Mouse (Mus musculus) frontal cortex, adult (tissue): ENCODE measurements around the gene Casp8ap2.

Experiments
- ATAC-seq: cut with Nextera tagmentation; 2 replicates; pipeline ENCODE4 v1.9.2; 2017; ENCODE audit warnings: mild to moderate bottlenecking, moderate library complexity, mixed read lengths; ENCODE audit not compliant: low TSS enrichment

The Casp8ap2 gene

DNA sequence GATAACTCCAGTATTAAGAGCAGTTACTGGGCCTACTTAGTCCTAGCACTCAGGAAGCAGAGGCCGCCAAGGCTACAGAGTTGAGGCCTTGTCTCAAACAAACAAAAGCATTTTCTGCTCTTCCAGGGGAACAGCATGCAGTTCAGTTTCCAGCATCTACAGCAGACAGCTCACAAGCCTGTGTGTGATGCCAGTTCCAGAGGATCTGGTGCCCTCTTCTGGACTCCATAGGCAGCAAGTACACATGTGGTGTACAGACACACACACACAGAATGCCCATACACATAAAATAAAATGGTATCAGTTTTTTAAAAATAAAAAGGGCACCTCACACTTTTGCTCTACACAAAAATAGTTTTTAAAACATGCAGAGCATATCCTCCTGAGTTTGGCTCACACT is 53.0 kb downstream of the Casp8ap2 start:
- no peak for ATAC-seq

DNA sequence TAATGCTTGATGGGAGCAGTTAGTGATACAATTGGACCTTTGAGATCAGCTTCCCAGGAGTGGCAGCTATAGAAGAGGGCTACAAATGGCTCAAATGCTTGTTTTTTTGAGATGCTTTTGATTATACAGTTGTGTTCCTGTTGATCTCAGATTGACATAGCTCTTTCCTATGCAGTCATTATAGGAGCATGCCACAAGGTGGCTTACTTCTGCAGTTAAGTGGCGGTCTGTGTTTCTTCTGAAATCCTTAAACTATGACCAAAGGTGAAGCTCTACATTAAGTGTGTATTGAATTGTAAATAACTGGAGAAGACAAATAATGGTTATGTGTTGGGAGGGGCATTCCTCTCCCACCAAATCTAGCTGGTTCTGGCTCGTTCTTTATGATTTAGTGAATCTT is 54.6 kb downstream of the Casp8ap2 start:
- no peak for ATAC-seq

DNA sequence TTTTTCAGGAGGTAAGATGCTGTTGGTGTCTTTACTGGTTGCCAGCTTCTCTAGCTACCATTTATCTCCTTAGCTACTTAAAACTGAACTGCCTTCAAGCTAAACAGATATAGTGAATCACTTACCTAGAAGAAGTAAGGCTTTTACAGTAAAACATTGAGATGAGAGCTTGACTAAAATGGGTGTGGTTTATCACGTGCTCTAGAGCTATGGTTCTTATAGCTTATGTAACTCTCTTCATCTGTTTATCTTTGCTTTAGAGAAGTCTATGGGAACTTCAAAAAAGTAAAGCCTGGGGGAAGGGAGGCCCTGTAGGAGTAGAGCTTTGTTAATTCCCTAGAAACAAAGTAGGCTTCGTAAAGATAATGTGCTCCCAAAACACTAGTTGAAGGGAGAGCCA is 58.8 kb downstream of the Casp8ap2 start:
- ATAC-seq: no peak

DNA sequence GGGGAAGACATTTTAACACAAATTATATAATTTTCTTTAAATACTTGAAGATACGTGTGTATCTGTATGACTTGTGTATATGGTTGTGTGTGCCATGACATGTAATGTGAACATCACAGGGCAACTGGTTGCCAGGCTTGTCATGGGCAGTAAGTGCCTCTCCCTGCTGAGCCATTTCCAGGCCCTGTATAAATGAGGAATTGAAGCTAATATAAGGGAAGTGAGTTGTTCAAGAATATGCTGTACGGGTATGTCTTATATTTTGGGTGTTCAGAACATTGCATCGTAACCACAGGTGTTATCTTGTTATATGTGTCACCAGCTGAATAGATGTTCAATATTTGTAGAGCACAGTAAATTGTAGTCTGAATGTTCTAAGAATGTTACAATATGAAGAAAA is 62.2 kb downstream of the Casp8ap2 start:
- no peak for ATAC-seq

DNA sequence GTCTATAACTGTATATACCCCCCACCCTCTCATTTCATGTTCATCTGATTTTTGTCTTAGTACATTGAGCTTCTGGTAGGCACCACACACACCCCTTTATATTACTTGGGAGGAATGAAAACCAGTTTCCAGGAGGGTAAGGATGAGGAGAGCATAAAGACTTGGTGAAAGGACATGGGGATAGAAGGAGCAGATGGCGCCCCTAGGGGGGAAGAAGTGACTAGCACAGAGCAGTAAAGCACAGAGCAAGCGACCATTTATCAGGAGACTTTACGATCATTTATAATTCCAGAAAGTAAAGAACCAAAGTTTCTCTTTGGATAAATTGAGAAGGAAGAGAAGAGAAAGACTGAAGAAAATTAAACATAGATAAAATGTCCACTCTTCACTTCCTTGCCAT is 65.6 kb downstream of the Casp8ap2 start:
- ATAC-seq: no peak

DNA sequence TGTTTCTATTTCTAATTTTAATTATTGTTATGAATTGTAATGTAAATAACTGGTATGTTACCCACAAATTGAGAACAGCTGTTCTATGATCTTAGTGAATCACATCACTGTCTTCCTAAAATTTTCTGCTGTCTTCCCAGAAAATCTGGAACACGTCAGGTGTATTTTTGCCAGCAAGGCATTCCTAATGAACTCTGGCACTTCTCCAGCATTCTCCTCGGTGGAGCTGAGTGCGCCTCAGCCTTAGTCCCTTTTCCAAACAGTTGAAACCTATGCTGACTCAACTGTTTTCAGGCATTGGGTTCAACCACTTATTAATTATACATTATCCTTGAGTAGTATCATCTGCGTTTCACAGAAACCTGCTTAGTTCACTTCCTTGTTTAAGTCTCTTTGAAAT is 67.2 kb downstream of the Casp8ap2 start:
- ATAC-seq: no peak

DNA sequence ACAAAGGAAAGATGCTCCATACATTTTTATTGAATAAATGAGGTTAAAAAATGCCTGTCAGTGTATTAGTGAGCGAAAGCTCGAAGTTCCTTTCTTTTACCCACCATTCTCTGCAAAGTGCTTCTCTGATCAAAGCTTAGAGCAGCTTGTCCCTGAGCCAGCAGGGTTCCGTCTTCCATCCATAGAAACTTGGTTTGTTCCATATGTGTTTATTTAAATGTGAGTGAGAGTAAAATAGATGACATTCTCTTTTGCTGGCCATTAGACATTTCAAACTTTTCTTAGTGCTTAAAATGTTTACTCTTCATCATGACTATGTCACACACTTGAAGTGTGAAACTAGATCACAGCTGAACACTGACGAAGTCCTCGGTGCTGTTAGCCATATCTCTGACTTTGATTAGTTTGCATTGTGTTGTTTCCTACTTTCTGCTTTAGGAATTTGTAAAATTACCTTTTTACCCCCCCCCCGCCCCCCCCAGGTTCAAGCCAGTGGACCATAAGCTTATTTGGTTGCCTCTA is 67.9 kb downstream of the Casp8ap2 start:
- ATAC-seq: no peak
